Mouse (Mus musculus): ENCODE measurements around the gene Tmem233. TPM values are rescaled to one million over a fixed set of nuclear protein-coding genes. Genes with fewer than 3 reads are reported as not detected.

The Tmem233 gene
- 100 to 1,000 TPM; 132 to 140 TPM for total RNA-seq (2021)
- long read RNA-seq, experiment 1, transcript Tmem233-201 (3 exons, 2,477 nt): major isoform, 19 of 49 reads
- long read RNA-seq, experiment 1, partial matches to known transcripts: 2 of 49 reads
- long read RNA-seq, experiment 1, other reads (novel, unspliced or antisense): 28 of 49 reads
- long read RNA-seq, experiment 2, transcript Tmem233-201 (3 exons, 2,477 nt): major isoform, 8 of 22 reads
- long read RNA-seq, experiment 2, partial matches to known transcripts: 0 of 22 reads
- long read RNA-seq, experiment 2, other reads (novel, unspliced or antisense): 14 of 22 reads

- peak; percentile 73 for DNase-seq (ENCODE audit: low spot score)
Measured at GRCm38 (mm10) chr5:116083081-116083480, at the start of gene Tmem233. Gene Tmem233, minus strand, starts transcription at chr5:116083244.

DNA sequence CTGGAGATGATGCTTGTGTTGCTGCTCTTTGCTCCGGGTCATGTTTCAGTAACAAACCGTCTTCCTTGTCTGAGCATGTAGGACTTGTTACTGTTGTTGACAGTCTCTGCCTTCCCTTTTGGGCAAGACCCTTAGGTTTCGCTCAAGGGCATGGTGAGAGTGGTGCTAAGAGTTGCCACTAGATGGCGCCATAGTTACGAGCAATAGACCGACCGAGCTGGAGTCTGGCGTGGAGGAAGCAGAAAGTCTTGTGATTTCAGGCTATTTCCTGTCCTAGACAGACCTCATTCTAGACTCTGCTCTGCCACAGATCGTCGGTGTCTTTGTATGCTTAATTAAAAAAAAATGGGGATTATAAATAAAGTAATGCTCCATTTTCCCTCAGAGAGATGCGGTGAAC, 40.3 kb upstream of the Tmem233 start:
- peak; percentile 77 for DNase-seq (ENCODE audit: low spot score)

- DNase-seq (ENCODE audit: low spot score): peak; percentile 42
Measured at GRCm38 (mm10) chr5:116116567-116116966, 33.5 kb upstream of the Tmem233 start.

- no peak for DNase-seq (ENCODE audit: low spot score)
Measured at GRCm38 (mm10) chr5:116116110-116116509, 33.1 kb upstream of the Tmem233 start.

DNA sequence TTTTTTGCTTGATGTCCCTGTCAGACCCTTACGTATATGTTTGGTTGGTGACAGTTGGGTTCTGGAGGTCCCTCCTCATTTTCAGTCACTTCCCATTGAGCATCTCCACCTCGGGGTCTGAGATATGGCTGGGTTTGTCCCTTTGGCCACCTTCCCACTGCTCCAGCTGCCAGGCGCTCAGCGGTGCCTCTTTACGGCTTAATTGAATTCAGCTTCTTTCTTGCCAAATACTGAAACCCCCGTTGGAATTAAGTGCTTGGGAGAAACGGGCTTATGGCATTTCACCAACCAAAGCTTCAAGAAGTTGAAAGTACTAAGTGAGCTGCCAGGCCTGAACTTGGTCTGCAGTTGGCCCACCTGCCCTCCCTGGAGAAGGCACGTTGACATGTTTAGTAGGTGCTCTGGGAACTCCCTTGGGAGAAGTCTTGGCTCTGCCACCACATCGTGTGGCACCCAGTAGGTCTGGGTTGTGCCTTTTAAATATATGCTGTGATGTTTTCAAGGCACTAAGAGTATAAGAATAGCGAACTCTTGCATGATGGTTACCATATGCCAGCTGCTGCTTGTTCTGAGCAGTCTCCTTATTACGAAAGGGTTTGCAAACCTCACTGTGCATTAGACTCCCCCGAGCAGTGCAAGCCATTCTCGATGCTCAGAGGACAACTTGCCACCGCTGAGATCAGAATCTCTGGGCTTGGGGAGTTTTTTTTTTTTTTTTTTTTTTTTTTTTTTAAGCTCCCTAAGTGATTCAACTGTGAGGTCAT, 32.2 kb upstream of the Tmem233 start:
- DNase-seq (ENCODE audit: low spot score): no peak

GRCm38 (mm10) chr5:116108651-116109050, 25.6 kb upstream of the Tmem233 start:
- DNase-seq (ENCODE audit: low spot score): no peak

DNA sequence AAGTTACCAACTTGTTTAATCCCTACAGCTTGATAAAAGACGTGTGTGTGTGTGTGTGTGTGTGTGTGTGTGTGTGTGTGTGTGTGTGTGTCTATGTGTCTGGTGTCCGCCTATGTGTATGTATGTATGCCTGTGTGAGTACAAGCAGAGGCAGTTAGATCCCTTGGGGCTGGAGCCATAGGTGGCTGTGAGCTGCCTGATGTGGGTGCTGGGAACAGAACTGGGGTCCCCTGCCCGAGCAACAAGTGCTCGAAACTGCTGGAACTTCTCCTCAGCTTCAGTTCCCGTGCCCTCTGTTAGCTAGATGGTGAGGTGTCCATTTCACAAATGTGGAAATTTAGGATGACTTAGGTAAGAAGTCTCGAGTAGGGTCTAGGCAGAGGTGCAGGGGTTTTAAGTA, 1.2 kb upstream of the Tmem233 start:
- no peak for DNase-seq (ENCODE audit: low spot score)

DNA sequence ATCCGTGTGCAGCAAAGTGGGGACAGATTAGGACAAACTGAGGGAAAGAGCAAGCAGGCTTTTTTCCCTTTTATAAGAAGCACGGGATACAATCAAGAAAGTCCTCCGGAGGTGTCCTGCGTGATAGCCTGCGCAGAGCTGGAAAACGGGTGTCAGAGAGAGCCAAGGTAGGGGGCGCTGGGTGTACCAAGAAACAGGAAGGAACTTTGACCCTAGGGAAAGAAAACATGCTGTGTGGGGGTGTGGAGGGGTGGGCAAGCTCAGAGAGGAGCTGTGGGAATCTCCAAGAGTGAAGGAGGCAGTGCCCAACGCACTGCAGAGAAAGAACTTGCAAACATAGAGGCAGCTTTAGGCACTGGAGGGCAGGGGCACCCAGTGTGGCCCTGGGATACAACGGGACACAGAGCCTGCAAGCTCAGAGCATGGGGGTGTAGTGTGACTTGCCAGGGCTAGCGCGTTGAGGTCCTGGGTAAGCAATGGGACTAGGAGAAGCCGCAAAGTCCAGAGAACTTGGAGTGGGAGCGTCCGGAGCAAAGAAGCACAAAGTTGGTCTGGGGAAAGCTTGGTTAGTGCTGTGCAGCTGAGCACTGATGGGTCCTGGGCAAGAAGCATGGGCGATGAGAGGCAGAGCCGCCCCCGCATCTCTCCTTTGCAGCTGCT, 673 bp downstream of the Tmem233 start:
- DNase-seq (ENCODE audit: low spot score): no peak

GRCm38 (mm10) chr5:116081616-116082015, 1.4 kb downstream of the Tmem233 start:
- DNase-seq (ENCODE audit: low spot score): peak; percentile 65

DNA sequence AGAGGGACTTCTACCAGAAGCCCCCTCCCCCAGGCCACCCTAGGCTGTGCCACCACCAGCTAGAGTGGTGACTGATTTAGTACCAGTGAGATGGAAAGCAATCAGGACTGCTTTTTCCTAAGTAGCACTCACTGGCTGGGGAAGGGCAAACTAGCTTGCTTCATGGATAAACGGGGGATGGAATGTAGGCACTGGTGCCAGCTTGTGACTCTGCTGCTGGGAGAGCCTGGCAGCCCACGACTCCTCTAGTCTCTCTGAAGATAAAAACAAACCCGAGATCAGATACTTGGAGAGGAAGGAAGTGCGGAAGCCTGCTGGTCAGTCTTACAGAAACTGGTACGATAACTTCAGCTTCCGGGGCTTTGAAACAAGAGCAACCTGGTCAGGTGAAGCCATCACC, 2.3 kb downstream of the Tmem233 start:
- peak; percentile 74 for DNase-seq (ENCODE audit: low spot score)

GRCm38 (mm10) chr5:116069618-116070017, 13.4 kb downstream of the Tmem233 start:
- no peak for DNase-seq (ENCODE audit: low spot score)

GRCm38 (mm10) chr5:116052826-116053225, 30.2 kb downstream of the Tmem233 start:
- no peak for DNase-seq (ENCODE audit: low spot score)

GRCm38 (mm10) chr5:116052171-116052570, 30.9 kb downstream of the Tmem233 start:
- no peak for DNase-seq (ENCODE audit: low spot score)

DNA sequence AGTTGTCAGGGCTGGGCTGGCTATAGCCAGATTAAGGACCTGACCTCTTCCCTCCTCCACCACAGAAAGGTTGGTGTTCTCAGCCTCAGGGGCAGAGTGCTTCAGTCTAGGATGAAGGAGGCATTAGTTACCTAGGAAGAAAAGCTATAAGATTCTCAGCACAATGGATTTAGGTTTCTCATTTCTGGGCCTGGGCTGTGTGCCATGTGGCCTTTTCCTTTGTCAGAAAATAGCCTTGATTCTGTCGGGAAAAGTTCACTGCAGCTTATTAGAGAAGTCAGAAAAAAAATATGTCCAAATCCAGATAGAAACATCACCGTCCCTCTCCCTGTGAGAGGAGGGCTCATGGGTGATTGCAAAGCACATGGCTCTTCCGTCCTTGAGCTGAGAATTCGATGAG, 33.2 kb downstream of the Tmem233 start:
- no peak for DNase-seq (ENCODE audit: low spot score)

DNA sequence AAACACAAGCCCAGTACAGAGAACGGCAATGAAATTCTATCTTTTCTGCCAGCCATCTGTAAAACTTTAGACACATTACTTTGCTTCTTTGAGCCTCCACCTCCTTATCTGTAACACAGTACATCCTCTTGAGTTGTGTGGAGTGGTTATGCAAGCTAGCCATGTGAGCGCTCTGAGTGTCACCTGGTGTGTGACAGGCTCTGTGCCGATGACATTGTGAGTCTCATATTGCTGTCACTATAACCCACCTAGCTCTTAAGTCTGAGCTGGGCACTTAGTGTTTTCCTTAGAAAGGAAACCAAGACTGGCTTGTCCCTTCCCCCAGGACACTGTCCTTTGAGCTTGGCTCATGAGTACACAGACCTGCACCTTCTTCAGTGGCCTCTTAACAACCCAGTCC, 34.7 kb downstream of the Tmem233 start:
- DNase-seq (ENCODE audit: low spot score): peak; percentile 42

DNA sequence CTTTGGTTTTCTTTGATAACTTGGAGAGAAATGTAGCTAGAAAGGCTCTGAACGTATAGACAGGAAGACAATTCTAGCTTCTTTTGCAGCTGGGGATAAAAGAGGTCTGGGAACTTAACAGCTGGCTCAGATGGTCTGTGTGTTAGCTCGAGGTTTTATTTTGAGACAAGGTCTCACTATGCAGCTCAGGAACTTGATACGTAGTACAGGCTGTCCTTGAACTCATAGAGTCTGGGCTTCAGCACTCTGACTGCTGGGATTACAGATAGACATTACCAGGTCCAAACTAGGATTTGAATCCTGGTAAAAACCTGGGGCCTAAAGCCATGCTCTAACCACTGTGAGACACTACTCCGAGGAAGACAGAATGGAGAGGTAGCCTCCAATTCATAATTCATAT, 36.8 kb downstream of the Tmem233 start:
- DNase-seq (ENCODE audit: low spot score): peak; percentile 57

DNA sequence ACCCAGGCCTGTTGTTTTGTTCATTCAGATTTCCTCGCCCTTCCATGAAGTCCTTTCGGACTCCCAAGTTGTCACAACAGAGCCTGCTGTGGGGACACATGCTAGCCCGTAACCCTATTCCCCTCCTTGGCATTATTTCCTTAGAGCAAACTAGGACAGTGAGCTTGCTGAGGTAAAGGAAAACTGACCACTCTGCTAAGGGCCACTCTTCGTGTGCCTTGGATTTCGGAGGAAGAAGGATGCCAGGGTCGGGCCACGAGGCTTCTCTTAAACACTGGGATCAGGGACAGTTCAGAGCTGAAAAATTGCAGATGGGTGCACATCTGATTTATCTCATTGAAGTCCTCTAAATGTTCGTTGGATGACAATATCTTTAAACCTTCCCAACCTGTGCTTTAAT, 37.5 kb downstream of the Tmem233 start:
- DNase-seq (ENCODE audit: low spot score): peak; percentile 66

DNA sequence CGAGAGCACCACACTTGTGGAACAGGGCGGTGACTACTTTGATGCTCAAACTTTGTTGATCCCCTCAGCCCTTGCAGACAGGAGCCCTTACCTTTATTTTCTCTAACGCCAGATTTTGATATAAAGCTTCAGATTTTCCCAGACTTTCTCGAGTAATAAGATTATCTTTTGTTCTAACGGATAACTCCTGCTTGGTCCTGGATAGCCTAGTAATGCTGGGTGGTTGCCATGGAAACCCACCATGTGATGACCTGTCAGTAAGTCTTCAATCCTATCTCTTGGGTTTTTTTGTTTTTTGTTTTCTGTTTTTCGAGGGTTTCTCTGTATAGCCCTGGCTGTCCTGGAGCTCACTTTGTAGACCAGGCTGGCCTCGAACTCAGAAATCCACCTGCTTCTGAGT, 40.8 kb downstream of the Tmem233 start:
- no peak for DNase-seq (ENCODE audit: low spot score)

GRCm38 (mm10) chr5:116039706-116040105, 43.3 kb downstream of the Tmem233 start:
- no peak for DNase-seq (ENCODE audit: low spot score)

DNA sequence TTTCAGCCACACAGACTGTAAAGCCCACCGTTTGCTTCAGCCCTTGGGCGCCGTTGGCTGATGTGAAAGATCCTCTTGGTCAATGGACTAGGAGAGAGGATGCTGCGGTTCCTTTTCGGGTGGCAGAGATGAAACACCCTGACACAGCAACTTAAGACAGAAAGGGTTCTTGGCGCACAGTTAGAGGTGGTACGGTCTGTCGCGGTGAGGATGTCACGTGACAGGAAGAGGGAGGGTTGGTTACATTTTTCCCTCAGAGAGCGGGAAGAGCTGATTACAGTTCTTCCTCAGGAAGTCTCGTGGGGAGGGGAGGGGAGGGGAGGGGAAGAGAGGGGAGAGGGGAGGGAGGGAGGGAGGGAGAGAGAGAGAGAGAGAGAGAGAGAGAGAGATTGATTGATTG, 45.3 kb downstream of the Tmem233 start:
- DNase-seq (ENCODE audit: low spot score): peak; percentile 35

DNA sequence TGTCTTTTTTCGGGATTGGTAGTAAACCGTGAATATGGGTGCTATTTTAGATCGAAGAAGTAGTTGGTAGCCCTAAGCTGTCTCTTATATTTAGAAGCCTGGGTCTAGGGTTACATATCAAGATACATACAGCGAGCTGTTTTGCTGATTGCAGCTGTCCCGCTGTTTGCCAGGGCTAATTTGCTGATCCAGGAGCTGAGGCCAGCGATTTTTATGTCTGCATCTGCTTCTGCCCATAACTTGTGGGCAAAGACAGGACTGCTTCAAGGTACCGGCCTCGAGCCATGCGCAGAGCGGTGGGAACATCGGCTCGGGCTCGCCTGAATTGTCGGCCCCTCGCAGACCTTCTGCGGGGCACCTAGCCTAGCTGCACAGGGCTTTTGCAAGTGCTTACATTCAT, 46.6 kb downstream of the Tmem233 start:
- peak; percentile 84 for DNase-seq (ENCODE audit: low spot score)

DNA sequence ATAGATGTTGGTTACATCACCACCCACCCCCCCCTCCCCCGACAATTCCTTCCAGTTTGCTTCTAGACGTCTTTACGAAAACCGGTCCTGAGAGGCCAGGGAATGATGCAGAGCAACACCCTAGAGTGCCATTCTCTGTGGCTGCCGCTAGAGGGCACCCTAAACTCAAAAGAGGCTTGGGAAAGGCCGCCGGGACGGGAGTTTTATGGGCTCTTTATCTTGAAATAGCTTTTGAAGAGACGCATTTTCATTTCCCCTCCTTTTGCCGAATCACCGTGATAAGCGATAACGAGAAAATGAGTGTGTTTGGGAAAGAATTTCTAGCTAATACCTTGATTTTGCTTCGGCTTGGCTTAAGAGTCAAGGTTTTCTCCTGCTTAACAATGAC, 51.9 kb downstream of the Tmem233 start:
- DNase-seq (ENCODE audit: low spot score): peak; percentile 69

Measured in gastrocnemius, adult 18-20 months (tissue).